31 mouse cellular contexts compared by ENCODE assay signal in the genomic region with DNA sequence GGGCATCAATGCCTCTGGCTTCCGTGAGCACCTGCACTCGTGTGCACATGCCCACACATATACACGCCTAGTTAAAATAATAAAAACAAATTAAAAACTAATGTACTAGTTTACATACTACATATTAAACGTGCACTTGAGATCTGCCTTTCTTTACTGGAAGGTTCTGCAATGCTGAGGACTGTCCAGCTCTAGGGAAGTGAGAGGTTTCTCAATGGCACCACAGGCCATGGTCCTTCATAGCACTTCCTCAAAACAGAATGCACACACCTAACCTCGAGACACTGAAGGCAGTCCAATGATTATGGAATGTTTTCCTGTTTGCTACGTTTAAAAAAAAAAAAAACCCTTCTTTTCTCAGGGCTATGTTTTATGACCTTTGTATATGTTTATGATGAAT. TPM values are rescaled to one million over a fixed set of nuclear protein-coding genes. Genes with fewer than 3 reads are reported as not detected.
DNase-seq lines count a peak whose midpoint lies in the region; ATAC-seq and TF ChIP-seq lines count a peak whose summit lies in the region.
"Had no signal": no experiment of that assay in that cellular context is flagged by ENCODE, and none has a peak within 500 bp of the region (broad histone marks: within the 10 kb centered on the region; RNA-seq: fewer than 3 reads in every experiment).

No protein-coding gene starts in this region.

- intact Hi-C loops in left cerebral cortex, adult 2 months (cut with DNase I): no loop called here
- intact Hi-C loops in heart, postnatal 25 days (cut with DNase I): no loop called here

- H3K9me3 ChIP-seq in liver, embryonic 12.5 days (replicated peaks): no peaks in the 10 kb centered on the region
- no peaks in the 10 kb centered on the region for H3K9me3 ChIP-seq in liver, embryonic 11.5 days (ENCODE audit: control insufficient read depth, low read length)
- H3K9me3 ChIP-seq in CH12.LX (replicated peaks; ENCODE audit: low read length): no peaks in the 10 kb centered on the region
- H3K9me3 ChIP-seq: embryonic facial prominence, embryonic 10.5 days; heart, embryonic 15.5 days; hindbrain, embryonic 15.5 days; limb, embryonic 10.5 days; liver, embryonic 13.5 days; megakaryocyte, embryonic 14.5 days; midbrain, embryonic 13.5 days had no signal

- H3K4me3 ChIP-seq in liver, embryonic 12.5 days: no peak overlapping the region
- H3K4me3 ChIP-seq in liver, embryonic 11.5 days (ENCODE audit: low read depth, low read length): no peak overlapping the region
- no peak overlapping the region for H3K4me3 ChIP-seq in CH12.LX (replicated peaks in 1 of 3; ENCODE audit: low read depth in 2 of 3, low read length in 2 of 3, poor library complexity in 1 of 3)
- no peak overlapping the region for H3K4me3 ChIP-seq in left cerebral cortex, adult 2 months
- H3K4me3 ChIP-seq: embryonic facial prominence, embryonic 10.5 days; heart, embryonic 15.5 days; hindbrain, embryonic 15.5 days; limb, embryonic 10.5 days; liver, embryonic 13.5 days; megakaryocyte, embryonic 14.5 days; midbrain, embryonic 13.5 days; myocyte had no signal

- H3K27me3 ChIP-seq in liver, embryonic 12.5 days (replicated peaks): no peaks in the 10 kb centered on the region
- H3K27me3 ChIP-seq in liver, embryonic 11.5 days (replicated peaks; ENCODE audit: control insufficient read depth, insufficient read depth, low read length): no peaks in the 10 kb centered on the region
- no peaks in the 10 kb centered on the region for H3K27me3 ChIP-seq in CH12.LX (replicated peaks)
- H3K27me3 ChIP-seq: heart, embryonic 15.5 days; hindbrain, embryonic 15.5 days; liver, embryonic 13.5 days; megakaryocyte, embryonic 14.5 days; midbrain, embryonic 13.5 days had no signal

- no peaks in the 10 kb centered on the region for H3K79me2 ChIP-seq in CH12.LX (replicated peaks; ENCODE audit: control insufficient read depth, extremely low read depth, insufficient read depth, poor library complexity, severe bottlenecking)

- DNase-seq in liver, embryonic 11.5 days (ENCODE audit: low spot score): no peak
- DNase-seq in CH12.LX (ENCODE audit: extremely low read depth): no peak
- DNase-seq in kidney, adult 8-10 months: no peak
- DNase-seq in left cerebral cortex, adult 2 months (ENCODE audit: extremely low spot score in 1 of 2, low spot score in 2 of 2): no peak
- no peak for DNase-seq in heart, postnatal 25 days (ENCODE audit: low spot score)
- DNase-seq: adrenal gland, postnatal 36 days; cerebellum, adult 11 months; cerebellum, adult 9-11 months; forebrain, postnatal 0 days; gastrocnemius, postnatal 25 days; heart, postnatal 4 days; kidney, postnatal 10 days; liver, embryonic 13.5 days; lung, embryonic 14.5 days; thymus, adult 18-20 months; thymus, postnatal 36 days had no signal

- TF ChIP-seq CTCF in CH12.LX (conservative IDR thresholded peaks at IDR 0.05 in 1 of 2, IDR thresholded peaks at IDR 0.05 in 1 of 2; ENCODE audit: low read depth in 2 of 2, low read length in 2 of 2): no peak
- TF ChIP-seq CTCF in left cerebral cortex, adult 2 months (IDR thresholded peaks at IDR 0.05): no peak

- H3K27ac ChIP-seq in liver, embryonic 12.5 days: no peak overlapping the region
- no peak overlapping the region for H3K27ac ChIP-seq in liver, embryonic 11.5 days (ENCODE audit: low read depth, low read length)
- no peak overlapping the region for H3K27ac ChIP-seq in CH12.LX (ENCODE audit: insufficient read depth, low read depth)
- H3K27ac ChIP-seq in left cerebral cortex, adult 2 months: no peak overlapping the region
- H3K27ac ChIP-seq: embryonic facial prominence, embryonic 10.5 days; heart, embryonic 15.5 days; hindbrain, embryonic 15.5 days; limb, embryonic 10.5 days; liver, embryonic 13.5 days; midbrain, embryonic 13.5 days had no signal

- TF ChIP-seq RAD21 in CH12.LX (IDR thresholded peaks at IDR 0.05; ENCODE audit: low read depth, low read length): no peak

- in situ Hi-C loops in CH12.LX (cut with MboI; ENCODE audit: low pct_ligation_motif_present, low pct_unique_long_range_greater_than_20kb, low sequenced_read_pairs): loop anchor here (25.0 kb wide), 1 partner anchor 385 kb away; the partner anchor contains the start of gene Celsr2

- no peak for TF ChIP-seq POLR2A in CH12.LX (IDR thresholded peaks at IDR 0.05; ENCODE audit: low read depth, low read length)

- WGBS in liver, embryonic 12.5 days (ENCODE audit: insufficient replicate concordance): 68% methylated on average over 6 of the region's 6 CpGs
- 78% methylated on average over 6 of the region's 6 CpGs for WGBS in liver, embryonic 11.5 days

- no peaks in the 10 kb centered on the region for H3K4me1 ChIP-seq in liver, embryonic 12.5 days
- H3K4me1 ChIP-seq in liver, embryonic 11.5 days (replicated peaks; ENCODE audit: control insufficient read depth, insufficient read depth, low read length): no peaks in the 10 kb centered on the region
- peaks cover 15 to 41% of the 10 kb centered on the region in 2 experiments for H3K4me1 ChIP-seq in CH12.LX (ENCODE audit: control insufficient read depth in 1 of 2, insufficient read depth in 2 of 2)
- H3K4me1 ChIP-seq: embryonic facial prominence, embryonic 10.5 days; heart, embryonic 15.5 days; hindbrain, embryonic 15.5 days; liver, embryonic 13.5 days; megakaryocyte, embryonic 14.5 days; midbrain, embryonic 13.5 days had no signal

- no peak overlapping the region for H3K4me2 ChIP-seq in liver, embryonic 12.5 days
- no peak overlapping the region for H3K4me2 ChIP-seq in liver, embryonic 11.5 days
- no peak overlapping the region for H3K4me2 ChIP-seq in CH12.LX (ENCODE audit: insufficient read depth, low read depth, poor library complexity, severe bottlenecking)
- H3K4me2 ChIP-seq: heart, embryonic 15.5 days; hindbrain, embryonic 15.5 days; liver, embryonic 13.5 days; lung, embryonic 14.5 days; midbrain, embryonic 13.5 days had no signal

- ATAC-seq in liver, embryonic 12.5 days: 0 out of 2 replicates have a peak, but pooled peaks have one; percentile 40
- ATAC-seq in liver, embryonic 11.5 days (replicated peaks; ENCODE audit: low FRiP score): no peak
- peak; percentile 42 to 74; a peak in 1 of 4 replicates for ATAC-seq in hematopoietic stem cell, adult 5-6 weeks (replicated peaks in 1 of 2; ENCODE audit: insufficient read depth in 1 of 2, low FRiP score in 2 of 2, low TSS enrichment in 1 of 2, low read depth in 1 of 2, poor library complexity in 2 of 2, severe bottlenecking in 2 of 2)
- peak; percentile 81 for ATAC-seq in monocyte, adult 5-6 weeks (replicated peaks; ENCODE audit: insufficient number of reproducible peaks, low FRiP score, low TSS enrichment, poor library complexity, severe bottlenecking)
- ATAC-seq: forebrain, postnatal 0 days; midbrain, embryonic 13.5 days had no signal

- peak; percentile 20; the same call in 1 of the 2 replicates for TF ChIP-seq EP300 in CH12.LX (IDR thresholded peaks at IDR 0.05; ENCODE audit: low read length)

- peaks cover 89% of the 10 kb centered on the region for H3K36me3 ChIP-seq in liver, embryonic 12.5 days
- peaks cover 27% of the 10 kb centered on the region for H3K36me3 ChIP-seq in liver, embryonic 11.5 days (ENCODE audit: control insufficient read depth, insufficient read depth, low read length)
- peaks cover 31 to 51% of the 10 kb centered on the region in 2 experiments for H3K36me3 ChIP-seq in CH12.LX (replicated peaks in 1 of 2; ENCODE audit: control insufficient read depth in 1 of 2, insufficient read depth in 1 of 2, low read length in 1 of 2)

- H3K9ac ChIP-seq in liver, embryonic 12.5 days: no peak overlapping the region
- H3K9ac ChIP-seq in liver, embryonic 11.5 days (ENCODE audit: low read depth, low read length): no peak overlapping the region
- H3K9ac ChIP-seq in CH12.LX (ENCODE audit: insufficient read depth, low read depth): no peak overlapping the region
- H3K9ac ChIP-seq: forebrain, postnatal 0 days; heart, embryonic 15.5 days; hindbrain, embryonic 15.5 days; liver, embryonic 13.5 days; lung, embryonic 14.5 days; midbrain, embryonic 13.5 days had no signal

- dilution Hi-C loops in CH12.LX (cut with MboI; ENCODE audit: extremely low pct_ligation_motif_present, extremely low pct_unique_long_range_greater_than_20kb, low sequenced_read_pairs): no loop called here

TF ChIP-seq in CH12.LX, 34 proteins besides CTCF, POLR2A, EP300 and RAD21 (continues in another document):
- TF ChIP-seq ZNF384 (IDR thresholded peaks at IDR 0.05; ENCODE audit: low read depth, low read length): no peak
- no peak for TF ChIP-seq ZKSCAN1 (IDR thresholded peaks at IDR 0.05; ENCODE audit: borderline replicate concordance, low read depth, low read length)
- TF ChIP-seq GABPA (IDR thresholded peaks at IDR 0.05; ENCODE audit: insufficient replicate concordance, low read depth, low read length): no peak
- no peak for TF ChIP-seq ZMIZ1 (IDR thresholded peaks at IDR 0.05; ENCODE audit: low read depth, low read length)
- 0 out of 2 replicates have a peak, but pooled peaks have one; percentile 5 for TF ChIP-seq BHLHE40 (IDR thresholded peaks at IDR 0.05; ENCODE audit: low read depth, low read length)
- TF ChIP-seq IRF4 (IDR thresholded peaks at IDR 0.05; ENCODE audit: low read depth, low read length): peak; percentile 40; the same call in 1 of the 2 replicates
- TF ChIP-seq MYC (IDR thresholded peaks at IDR 0.05; ENCODE audit: low read depth, low read length): 0 out of 2 replicates have a peak, but pooled peaks have one; percentile 10
- no peak for TF ChIP-seq ETS1 (conservative IDR thresholded peaks at IDR 0.05; ENCODE audit: low read depth, low read length)
- no peak for TF ChIP-seq UBTF (IDR thresholded peaks at IDR 0.05; ENCODE audit: low read depth, low read length)

RNA-seq across cellular contexts. Expression of gene Stxbp3, which starts 42.6 kb away (rescaled TPM):
- polyA plus RNA-seq in liver, embryonic 12.5 days (2016; fragmentation: Nextera tagmentation; extraction: Ambion mirVana): 21.1 and 24.3 TPM in 2 replicates
- polyA plus RNA-seq in liver, embryonic 11.5 days (2014; fragmentation: Nextera tagmentation; extraction: Ambion mirVana): 35.1 and 35.6 TPM in 2 replicates
- total RNA-seq in CH12.LX (2012; rRNA removed): 14.5 and 21.5 TPM in 2 replicates
- total RNA-seq in CH12.LX (2014; rRNA removed): 14.4 and 16.7 TPM in 2 replicates
- polyA plus RNA-seq in CH12.LX (2012; ENCODE audit: insufficient read length, low read depth): 12.1 and 16.7 TPM in 2 replicates
- total RNA-seq in hematopoietic stem cell, adult 5-6 weeks (2017): 40.5 and 44.3 TPM in 2 replicates
- 93.4 to 111 TPM (median 93.8 TPM) in 3 replicates for total RNA-seq in monocyte, adult 5-6 weeks (2017)
- total RNA-seq in left cerebral cortex, adult 2 months (2021): 10 to 100 TPM; 17.8 to 23.1 TPM
- 10 to 100 TPM; 23.4 to 23.9 TPM for total RNA-seq in heart, postnatal 25 days (2021)

RNA-seq across cellular contexts. Expression of gene Aknad1, which starts 58.3 kb away (rescaled TPM):
- 0.24 and 0.37 TPM in 2 replicates for polyA plus RNA-seq in liver, embryonic 12.5 days (2016; fragmentation: Nextera tagmentation; extraction: Ambion mirVana)
- 0.44 and 0.45 TPM in 2 replicates for polyA plus RNA-seq in liver, embryonic 11.5 days (2014; fragmentation: Nextera tagmentation; extraction: Ambion mirVana)
- total RNA-seq in CH12.LX (2012; rRNA removed): not detected in 2 replicates
- total RNA-seq in CH12.LX (2014; rRNA removed): not detected in 2 replicates
- polyA plus RNA-seq in CH12.LX (2012; ENCODE audit: insufficient read length, low read depth): not detected in 2 replicates
- total RNA-seq in hematopoietic stem cell, adult 5-6 weeks (2017): 0.55 TPM in 1 of 2 replicates, not detected in the other
- not detected in 3 replicates for total RNA-seq in monocyte, adult 5-6 weeks (2017)
- not detected for total RNA-seq in left cerebral cortex, adult 2 months (2021)
- not detected for total RNA-seq in heart, postnatal 25 days (2021)
- total RNA-seq: adrenal gland, postnatal 36 days; forebrain, postnatal 0 days; layer of hippocampus, postnatal 10 days; left cerebral cortex, adult 8-10 months had no signal
- polyA plus RNA-seq: forebrain, embryonic 11.5 days; forebrain, postnatal 0 days; heart, embryonic 15.5 days; hindbrain, embryonic 15.5 days; kidney, adult 2 months; midbrain, embryonic 13.5 days; neural tube, embryonic 14.5 days had no signal
